Mouse (Mus musculus): Measurements from ENCODE around the gene Wfdc18.

DNA sequence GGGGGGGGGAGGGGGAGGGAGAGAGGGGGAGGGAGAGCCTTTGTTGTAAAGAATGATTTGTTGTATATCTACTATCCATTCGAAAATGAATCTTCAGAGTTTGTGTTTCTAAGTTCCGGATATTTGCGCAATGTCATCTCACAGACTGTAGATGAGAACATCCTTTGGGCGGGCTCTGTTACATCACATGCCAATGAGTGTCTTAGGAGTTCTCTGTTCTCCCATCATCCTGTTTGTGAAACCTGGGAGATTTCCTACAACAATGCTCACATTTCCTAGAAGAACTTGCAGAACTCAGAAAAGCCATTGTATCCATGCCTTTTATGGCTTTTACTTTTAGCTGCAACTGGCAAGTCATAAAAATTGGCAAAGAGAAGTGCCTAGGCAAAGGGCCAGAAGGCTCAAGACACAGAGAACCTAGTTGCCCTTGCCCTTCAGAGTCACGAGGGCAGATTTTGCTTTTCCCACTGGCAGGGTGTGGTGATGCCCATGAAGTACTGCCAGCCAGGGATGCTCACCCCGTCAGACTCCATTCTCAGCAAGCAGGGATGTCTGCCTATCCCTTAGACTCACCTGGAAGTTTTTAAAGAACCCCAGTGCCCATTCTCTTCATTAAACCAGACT lies 8.3 kb downstream of the Wfdc18 start:
- TF ChIP-seq POLR2A (IDR thresholded peaks at IDR 0.05; ENCODE audit: insufficient read depth, low read length) (no peak), CTCF (IDR thresholded peaks at IDR 0.05; ENCODE audit: low read depth, low read length) (no peak), EP300 (IDR thresholded peaks at IDR 0.05; ENCODE audit: insufficient read depth, low read depth, low read length) (no peak)
